Mouse (Mus musculus) brown adipose tissue, adult 24 weeks (tissue): ENCODE data around the gene C1rb. TPM values are rescaled to one million over a fixed set of nuclear protein-coding genes. Genes with fewer than 3 reads are reported as not detected.
"Not testable (repeated sequence)": the region's sequence is repeated elsewhere in the genome, so short reads cannot be mapped to it uniquely, and the experiment has no call there.

Experiments used
- H3K27ac ChIP-seq: fragments of 200-500 bp; replicated peaks from 2 replicates; pipeline ENCODE4 v1.5.1; 2012; ENCODE audit warnings: low read depth, mild to moderate bottlenecking, low read length
- H3K4me1 ChIP-seq: fragments of 200-500 bp; 2 replicates; pipeline ENCODE4 v1.6.1; 2012; ENCODE audit warnings: low read length, mixed read lengths; ENCODE audit not compliant: control insufficient read depth, insufficient read depth, insufficient read length
- H3K4me3 ChIP-seq: fragments of 200-500 bp; 2 replicates; pipeline ENCODE4 v1.5.1; 2012; ENCODE audit warnings: low read depth, mild to moderate bottlenecking, low read length, moderate library complexity; ENCODE audit not compliant: insufficient read depth
- polyA plus RNA-seq: library from polyadenylated mRNA; stranded (reverse); fragments of >200 nt; gene quantifications from 2 replicates; pipeline ENCODE4 v1.2.4, GENCODE M21; 2012; ENCODE audit not compliant: missing spikeins, insufficient read depth, insufficient read length

Gene C1rb
- not detected in 2 replicates for polyA plus RNA-seq

DNA sequence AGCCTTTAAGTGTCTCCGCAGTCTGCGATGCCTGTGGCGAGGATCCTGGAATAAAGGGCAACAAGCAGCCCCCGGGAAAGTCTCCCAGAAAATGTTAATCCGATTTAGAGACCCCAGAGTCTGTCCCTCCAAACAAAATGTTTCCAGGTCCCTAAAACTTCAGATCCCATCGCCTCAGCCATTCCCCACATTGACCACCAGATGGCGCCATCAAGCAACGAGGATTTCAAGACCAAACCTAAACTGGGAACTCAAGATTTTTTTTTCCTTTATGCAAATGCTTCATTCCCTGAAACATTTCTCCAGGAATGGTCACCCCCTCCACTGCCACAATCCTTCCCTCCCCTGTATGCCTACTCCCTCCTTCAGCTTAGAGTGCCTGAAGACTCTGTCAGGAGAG is at the start of gene C1rb:
TSS of gene C1rb (plus strand) at position 269 of the 400 bp plus-strand sequence.
- no peaks in the 10 kb centered on the region for H3K4me1 ChIP-seq
- no peak within 1 kb of the TSS for H3K4me3 ChIP-seq
- no peak within 1 kb of the TSS for H3K27ac ChIP-seq

DNA sequence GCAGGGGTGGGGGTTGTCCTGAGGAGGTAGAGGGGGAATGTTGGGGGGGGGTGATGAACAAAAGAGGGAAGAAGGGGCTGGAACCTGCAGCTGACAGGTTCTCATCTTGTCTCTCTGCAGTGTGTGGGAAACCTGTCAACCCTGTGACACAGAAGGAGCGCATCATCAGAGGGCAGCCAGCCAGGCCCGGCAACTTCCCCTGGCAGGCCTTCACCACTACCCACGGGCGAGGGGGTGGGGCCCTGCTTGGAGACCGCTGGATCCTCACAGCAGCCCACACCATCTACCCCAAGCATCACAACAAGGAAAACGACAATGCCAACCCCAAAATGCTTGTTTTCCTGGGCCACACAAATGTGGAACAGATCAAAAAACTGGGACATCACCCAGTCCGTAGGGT is 48.0 kb upstream of the C1rb start:
- H3K4me3 ChIP-seq, H3K27ac ChIP-seq, H3K4me1 ChIP-seq: not testable (repeated sequence)

DNA sequence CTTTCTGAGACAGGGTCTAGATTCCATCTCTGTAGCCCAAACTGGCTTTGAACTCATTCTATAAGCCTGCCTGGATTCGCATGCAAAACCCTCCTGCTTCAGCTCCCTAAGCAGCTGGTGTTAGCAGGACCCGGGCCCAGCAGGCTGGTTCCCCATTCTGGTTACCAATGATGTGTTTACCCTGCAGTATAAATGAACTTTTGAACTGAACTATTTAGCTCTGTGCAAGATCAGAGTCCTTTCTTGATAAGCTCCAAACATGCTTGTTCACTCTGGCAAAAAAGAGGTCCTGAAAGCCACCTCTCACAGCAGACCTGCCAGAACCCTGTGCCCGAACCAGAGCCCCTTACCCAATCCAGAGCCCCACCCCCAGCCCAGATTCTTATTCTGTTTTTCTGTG is 42.2 kb upstream of the C1rb start:
- no peak overlapping the region for H3K27ac ChIP-seq
- no peak overlapping the region for H3K4me3 ChIP-seq
- H3K4me1 ChIP-seq = no peaks in the 10 kb centered on the region

DNA sequence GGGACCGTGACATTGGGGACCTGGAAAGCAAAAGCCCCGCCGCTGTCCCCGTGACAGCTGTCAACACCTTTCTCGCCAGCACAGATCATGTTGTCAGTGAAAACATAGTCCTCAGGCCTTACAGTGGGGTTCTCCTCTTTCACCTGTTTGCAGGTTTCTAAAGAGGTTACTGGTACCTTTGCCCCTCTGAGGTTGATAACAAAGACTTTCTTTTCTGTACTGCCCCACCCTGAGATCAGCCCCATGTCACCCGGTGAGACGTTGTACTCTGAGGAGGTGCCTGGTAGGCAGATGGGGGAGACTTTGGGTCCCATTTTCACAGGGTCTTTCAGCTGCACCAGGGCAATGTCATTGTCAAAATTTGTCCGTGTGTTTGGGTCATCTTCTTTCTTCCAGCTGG is 39.0 kb upstream of the C1rb start:
- Histone ChIP-seq H3K4me1 (no peaks in the 10 kb centered on the region), H3K27ac (no peak overlapping the region), H3K4me3 (no peak overlapping the region)

DNA sequence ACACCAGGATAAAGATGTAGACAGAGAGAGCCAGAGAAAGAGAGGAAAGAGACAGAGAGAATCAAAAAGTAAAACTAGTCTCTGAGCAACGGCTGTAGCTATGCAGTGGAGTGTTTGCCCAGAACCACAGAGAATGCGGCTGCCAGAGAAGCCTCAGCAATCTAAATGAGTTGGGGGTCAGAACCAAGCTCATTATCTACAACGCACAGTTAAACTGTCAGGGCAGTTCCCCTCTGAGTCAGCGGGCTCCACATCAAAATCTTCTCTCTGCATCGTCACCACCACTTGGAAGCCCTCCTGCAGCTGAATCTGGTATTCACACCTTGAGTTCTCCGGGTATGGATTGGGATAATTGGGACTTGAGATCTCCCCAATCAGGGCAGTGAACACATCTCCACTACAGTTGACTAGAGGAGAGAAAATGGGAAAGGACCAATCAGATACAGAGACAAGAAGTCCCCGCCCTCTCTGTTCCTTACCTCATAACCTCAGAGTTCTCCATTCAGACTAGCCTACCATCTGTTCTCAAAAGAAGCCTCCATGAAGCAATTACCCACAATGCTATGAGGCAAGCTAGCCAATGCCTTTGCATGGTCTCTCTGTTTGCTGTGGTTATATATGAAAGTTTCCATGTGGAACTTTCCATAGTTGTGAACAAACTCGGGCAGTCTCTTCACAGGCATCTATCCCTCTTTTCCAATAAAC is 33.8 kb upstream of the C1rb start:
- not testable (repeated sequence) for H3K4me1 ChIP-seq, H3K4me3 ChIP-seq

DNA sequence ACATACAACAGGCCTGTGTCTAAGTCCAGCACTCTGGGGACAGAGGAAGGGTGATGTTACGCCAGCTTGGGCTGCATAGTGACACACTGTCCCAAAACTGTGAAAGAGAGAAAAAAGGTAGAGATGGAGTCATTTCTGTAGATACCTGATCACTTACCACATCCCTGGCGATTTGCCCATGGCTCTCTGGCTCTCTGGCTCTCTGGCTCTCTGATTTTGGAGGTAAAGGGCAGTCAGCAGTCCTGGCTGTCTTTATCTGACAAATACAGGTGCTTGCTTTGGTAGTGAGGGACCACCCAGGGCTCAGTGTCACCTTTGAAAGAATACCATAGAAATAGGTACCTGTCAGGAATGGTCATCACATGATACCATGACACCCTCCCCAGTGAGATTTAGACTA is 28.9 kb upstream of the C1rb start:
- H3K4me3 ChIP-seq = peak overlapping the region; percentile 53; the same call in 1 of the 2 replicates
- not testable (repeated sequence) for H3K27ac ChIP-seq, H3K4me1 ChIP-seq

More for the DNA sequence above, 33.8 kb upstream of the C1rb start:
- not testable (repeated sequence) for H3K27ac ChIP-seq

DNA sequence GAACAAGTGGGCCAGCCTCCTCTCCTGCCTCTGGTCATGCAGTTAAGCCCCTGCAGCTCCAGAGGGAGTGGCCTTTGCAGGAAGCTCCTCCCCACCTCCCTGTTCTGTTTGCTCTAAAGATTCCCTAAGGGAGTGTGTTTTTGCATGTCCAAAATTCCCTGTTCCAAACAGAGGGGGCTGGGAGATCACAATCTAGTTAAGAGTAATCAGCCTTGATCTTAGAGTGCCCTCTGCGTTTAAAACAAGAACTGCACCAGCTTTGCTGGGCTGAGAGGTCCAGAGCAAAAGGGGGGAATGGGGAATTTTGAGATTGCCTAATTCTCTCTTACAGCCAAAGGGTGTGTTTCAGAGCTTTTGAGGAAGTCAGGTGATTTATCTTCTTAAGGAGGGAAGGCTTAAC is 27.8 kb upstream of the C1rb start, which contains the start of gene C1s1:
TSS of gene C1s1 (minus strand) at position 76 of the 400 bp plus-strand sequence.
- Histone ChIP-seq H3K27ac (peak within 1 kb of the TSS; percentile 72), H3K4me3 (peak within 1 kb of the TSS; percentile 53)
- not testable (repeated sequence) for H3K4me1 ChIP-seq

DNA sequence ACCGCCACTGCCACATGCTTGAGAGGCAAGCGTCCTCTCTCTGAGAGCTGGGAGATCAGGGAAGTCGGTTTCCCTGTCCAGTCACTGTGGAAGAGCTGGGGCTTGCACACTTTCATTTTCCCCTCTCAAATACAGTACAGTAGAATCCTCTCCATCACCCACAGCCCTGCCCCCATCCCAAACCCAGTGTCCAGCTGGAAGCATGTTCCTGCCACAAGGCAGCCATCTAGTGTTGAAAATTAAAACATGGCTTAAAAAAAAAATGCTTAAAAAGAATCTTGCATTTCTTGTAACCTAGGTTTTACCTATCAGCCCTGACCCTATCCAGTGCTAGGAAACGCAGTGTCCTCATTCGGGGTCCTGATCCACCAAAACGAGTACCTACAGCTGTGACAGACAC is 25.6 kb upstream of the C1rb start:
- Histone ChIP-seq H3K4me1 (no peaks in the 10 kb centered on the region), H3K4me3 (no peak overlapping the region)

DNA sequence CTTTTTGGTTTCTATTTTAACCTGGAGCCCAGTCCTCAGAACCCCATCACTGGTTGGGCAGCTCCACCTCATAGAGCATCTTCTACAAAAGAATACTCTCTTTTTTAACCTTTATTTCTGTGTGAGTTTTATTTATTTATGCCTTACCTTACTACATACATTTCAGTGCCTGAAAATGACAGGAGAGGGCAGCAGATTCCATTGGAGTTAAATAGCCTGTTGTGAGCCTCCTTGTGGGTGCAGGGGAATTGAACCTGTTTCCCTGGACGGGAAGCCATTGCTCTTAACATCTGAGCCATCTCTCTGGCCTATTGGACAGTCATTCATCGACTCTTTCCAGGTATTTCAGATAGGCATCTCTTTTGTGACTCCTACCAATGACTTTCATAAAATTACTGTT is 24.7 kb upstream of the C1rb start:
- Histone ChIP-seq H3K27ac (no peak overlapping the region), H3K4me3 (no peak overlapping the region), H3K4me1 (no peaks in the 10 kb centered on the region)

More for the DNA sequence above, 25.6 kb upstream of the C1rb start:
- no peak overlapping the region for H3K27ac ChIP-seq

DNA sequence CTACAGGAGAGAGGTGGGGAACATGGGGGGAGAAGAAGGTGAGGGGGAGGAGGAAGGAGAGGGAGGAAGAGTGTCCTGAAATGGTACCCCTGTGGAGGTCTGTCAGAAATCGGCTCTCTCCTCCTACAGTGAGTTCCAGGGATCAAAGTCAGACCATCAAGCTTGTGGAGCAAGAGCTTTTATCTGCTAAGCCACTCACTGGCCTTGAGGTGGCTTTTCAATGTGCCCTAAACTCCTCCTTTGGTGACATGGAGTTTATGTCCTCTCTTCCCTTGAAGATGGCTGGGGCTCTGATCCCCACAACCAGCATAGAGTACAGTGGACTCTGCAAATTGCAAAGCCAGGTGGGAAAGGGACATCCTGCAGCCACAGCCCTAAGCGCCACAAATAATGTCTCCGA is 22.1 kb upstream of the C1rb start:
- H3K27ac ChIP-seq, H3K4me3 ChIP-seq, H3K4me1 ChIP-seq: not testable (repeated sequence)

DNA sequence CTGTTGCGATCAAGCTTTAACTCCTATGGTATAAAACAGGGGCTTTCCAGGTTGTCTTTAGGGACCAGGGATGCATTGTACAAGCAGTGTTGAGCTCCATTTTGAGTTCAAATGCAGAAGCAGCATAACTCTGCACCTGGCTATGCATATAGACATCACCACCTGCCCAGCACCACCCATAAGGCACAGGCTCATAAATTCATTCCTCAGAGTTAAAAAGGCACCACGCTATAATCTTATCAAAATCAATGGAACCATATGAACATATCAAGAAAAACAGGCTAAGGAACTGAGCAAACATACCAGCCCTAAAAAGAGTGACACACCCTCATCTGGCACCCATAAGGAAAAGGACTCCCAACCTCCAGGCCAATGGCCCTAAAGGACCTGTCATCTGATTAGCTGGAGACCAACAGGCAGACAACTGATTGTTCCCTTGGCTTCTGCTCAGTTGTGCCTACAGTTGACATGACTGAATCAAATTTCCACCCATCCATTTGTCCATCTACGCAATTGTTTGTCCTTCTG is 21.0 kb upstream of the C1rb start:
- Histone ChIP-seq H3K4me3 (no peak overlapping the region), H3K27ac (no peak overlapping the region)

DNA sequence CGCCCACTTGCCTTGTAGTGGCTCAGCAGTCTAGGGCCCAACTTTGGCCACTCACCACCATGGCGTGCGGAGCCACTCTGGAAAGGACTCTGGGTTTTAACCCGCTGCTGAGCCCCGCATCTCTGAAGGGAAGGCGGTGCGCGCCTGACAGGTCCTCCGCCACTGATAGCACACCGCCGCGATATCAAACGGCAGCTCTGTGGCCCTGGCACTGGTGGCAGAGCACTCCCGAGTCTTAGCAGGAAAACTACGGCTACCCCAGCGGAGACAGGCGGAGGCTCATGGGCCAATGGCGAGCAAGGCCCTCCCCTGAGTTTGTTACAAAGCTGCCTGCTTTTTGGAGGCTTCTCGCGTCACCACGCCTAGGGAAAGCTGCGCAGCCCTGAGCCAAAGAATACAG is 17.3 kb upstream of the C1rb start:
- H3K27ac ChIP-seq = no peak overlapping the region
- H3K4me1 ChIP-seq = no peaks in the 10 kb centered on the region
- no peak overlapping the region for H3K4me3 ChIP-seq

More for the DNA sequence above, 21.0 kb upstream of the C1rb start:
- no peaks in the 10 kb centered on the region for H3K4me1 ChIP-seq

DNA sequence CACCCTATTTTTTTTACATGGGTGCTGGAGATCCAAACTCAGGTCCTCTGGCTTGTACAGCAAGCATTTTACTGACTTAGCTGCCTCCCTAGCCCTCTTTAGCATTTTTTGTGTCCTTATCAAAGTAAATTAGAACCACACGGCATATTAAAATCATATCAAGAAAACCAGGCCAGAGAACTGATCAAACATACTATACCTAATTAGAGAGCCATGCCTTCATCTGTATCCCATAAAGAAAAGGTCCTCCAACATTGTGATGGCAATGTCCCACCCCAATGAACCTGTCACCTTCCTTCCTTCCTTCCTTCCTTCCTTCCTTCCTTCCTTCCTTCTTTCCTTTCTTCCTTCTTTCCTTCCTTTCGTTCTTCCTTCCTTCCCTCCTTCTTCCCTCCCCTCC is 14.1 kb upstream of the C1rb start:
- not testable (repeated sequence) for H3K4me1 ChIP-seq, H3K4me3 ChIP-seq, H3K27ac ChIP-seq

DNA sequence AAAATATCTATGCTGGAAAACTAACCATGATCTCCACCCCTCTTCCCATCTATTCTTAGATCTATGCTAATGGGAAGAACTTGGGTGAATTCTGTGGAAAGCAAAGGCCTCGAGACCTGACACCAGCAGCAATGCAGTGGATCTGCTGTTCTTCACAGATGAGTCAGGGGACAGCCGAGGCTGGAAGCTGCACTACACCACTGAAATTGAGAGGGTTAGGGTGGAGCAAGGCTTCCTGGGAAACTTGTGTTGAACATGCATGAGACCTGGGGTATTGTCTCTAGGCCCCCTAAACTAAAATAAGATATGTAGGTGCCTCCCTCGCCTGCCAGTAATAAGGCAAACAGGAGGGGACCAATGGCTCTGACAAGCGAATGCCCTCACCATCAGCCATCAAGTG is 8.9 kb upstream of the C1rb start:
- H3K4me3 ChIP-seq, H3K27ac ChIP-seq, H3K4me1 ChIP-seq: not testable (repeated sequence)

DNA sequence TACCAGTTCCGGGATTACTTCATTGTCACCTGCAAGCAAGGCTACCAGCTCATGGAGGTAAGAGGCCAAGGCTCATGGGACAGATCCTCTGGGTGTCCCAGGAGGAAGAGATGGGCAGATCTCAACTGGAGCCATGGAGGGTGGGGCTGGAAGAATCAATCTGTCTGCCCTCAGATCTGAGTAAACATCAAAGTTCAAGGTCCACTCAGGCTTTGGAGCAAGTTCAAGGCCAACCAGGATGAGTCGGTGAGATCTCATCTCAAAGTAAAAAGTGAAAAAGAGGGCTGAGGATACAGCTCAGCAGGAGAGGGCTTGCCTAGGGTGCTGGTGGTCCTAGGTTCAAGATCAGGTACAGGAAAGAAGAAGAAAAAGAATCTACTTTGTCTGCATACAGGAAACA is 8.5 kb upstream of the C1rb start:
- H3K27ac ChIP-seq, H3K4me1 ChIP-seq, H3K4me3 ChIP-seq: not testable (repeated sequence)

DNA sequence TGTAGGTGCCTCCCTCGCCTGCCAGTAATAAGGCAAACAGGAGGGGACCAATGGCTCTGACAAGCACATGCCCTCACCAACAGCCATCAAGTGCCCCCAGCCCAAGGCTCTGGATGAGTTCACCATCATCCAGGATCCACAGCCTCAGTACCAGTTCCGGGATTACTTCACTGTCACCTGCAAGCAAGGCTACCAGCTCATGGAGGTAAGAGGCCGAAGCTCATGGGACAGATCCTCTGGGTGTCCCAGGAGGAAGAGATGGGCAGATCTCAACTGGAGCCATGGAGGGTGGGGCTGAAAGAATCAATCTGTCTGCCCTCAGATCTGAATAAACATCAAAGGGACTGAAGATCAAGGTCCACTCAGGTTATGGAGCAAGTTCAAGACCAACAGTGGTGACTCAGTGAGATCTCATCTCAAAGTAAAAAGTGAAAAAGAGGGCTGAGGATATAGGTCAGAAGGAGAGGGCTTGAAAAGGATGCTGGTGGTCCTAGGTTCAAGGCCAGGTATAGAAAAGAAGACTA is 5.1 kb downstream of the C1rb start:
- H3K27ac ChIP-seq, H3K4me1 ChIP-seq, H3K4me3 ChIP-seq: not testable (repeated sequence)
